Comparison of ENCODE assay signal across 8 mouse cellular contexts in the genomic region with DNA sequence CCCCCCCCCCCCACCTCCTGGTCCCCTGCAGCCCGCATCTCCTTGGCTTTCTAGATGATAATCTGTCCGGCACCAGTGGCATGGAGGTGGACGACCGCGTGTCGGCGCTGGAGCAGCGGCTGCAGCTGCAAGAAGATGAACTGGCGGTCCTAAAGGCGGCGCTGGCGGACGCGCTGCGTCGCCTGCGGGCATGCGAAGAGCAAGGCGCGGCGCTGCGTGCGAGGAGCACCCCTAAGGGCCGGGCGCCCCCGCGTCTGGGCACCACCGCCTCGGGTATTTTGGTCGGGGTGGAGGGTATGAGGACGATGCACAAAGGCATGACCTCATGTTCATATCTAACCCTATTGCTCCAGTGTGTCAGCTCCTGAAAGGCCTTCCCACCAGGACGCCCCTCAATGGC. TPM values are rescaled to one million over a fixed set of nuclear protein-coding genes. Genes with fewer than 3 reads are reported as not detected.
DNase-seq lines count a peak whose midpoint lies in the region; ATAC-seq and TF ChIP-seq lines count a peak whose summit lies in the region.

No protein-coding gene starts in this region.

- H3K27ac ChIP-seq in intestine, embryonic 15.5 days = no peak overlapping the region
- no peak overlapping the region for H3K27ac ChIP-seq in limb, embryonic 13.5 days
- H3K27ac ChIP-seq in midbrain, embryonic 11.5 days (ENCODE audit: low read depth, low read length) = no peak overlapping the region
- H3K27ac ChIP-seq in small intestine, adult 2 months (ENCODE audit: insufficient read depth, low read depth, low read length) = no peak overlapping the region

- no peaks in the 10 kb centered on the region; the same call in 1 of the 2 replicates for H3K9me3 ChIP-seq in intestine, embryonic 15.5 days
- peaks cover 7% of the 10 kb centered on the region for H3K9me3 ChIP-seq in limb, embryonic 13.5 days
- H3K9me3 ChIP-seq in midbrain, embryonic 11.5 days (ENCODE audit: control insufficient read depth, low read length) = peaks cover 2% of the 10 kb centered on the region; the same call in 1 of the 2 replicates

- no peak for TF ChIP-seq POLR2A in small intestine, adult 2 months (IDR thresholded peaks at IDR 0.05; ENCODE audit: low read depth, low read length)

- TF ChIP-seq CTCF in small intestine, adult 2 months (IDR thresholded peaks at IDR 0.05; ENCODE audit: extremely low read depth, insufficient read length, insufficient replicate concordance, low read depth, low read length) = peak; percentile 58; the same call in 1 of the 2 replicates

- no peak overlapping the region for H3K9ac ChIP-seq in intestine, embryonic 15.5 days
- H3K9ac ChIP-seq in limb, embryonic 13.5 days = 0 out of 2 replicates have a peak overlapping the region, but pooled peaks have one; percentile 25
- peak overlapping the region; percentile 39; the same call in 1 of the 2 replicates for H3K9ac ChIP-seq in midbrain, embryonic 11.5 days (ENCODE audit: low read length)

- WGBS in intestine, embryonic 15.5 days = under 1% methylated on average over 31 of the region's 32 CpGs
- under 1% methylated on average over 30 of the region's 32 CpGs for whole genome bisulfite sequencing in limb, embryonic 13.5 days
- WGBS in midbrain, embryonic 11.5 days = under 1% methylated on average over 31 of the region's 32 CpGs
- WGBS in small intestine, adult 2 months = under 1% methylated on average over 32 of the region's 32 CpGs

- H3K4me2 ChIP-seq in intestine, embryonic 15.5 days (replicated peaks) = peak overlapping the region; percentile 56
- H3K4me2 ChIP-seq in limb, embryonic 13.5 days (replicated peaks) = peak overlapping the region; percentile 59
- peak overlapping the region; percentile 44 for H3K4me2 ChIP-seq in midbrain, embryonic 11.5 days

- ATAC-seq in frontal cortex, adult (ENCODE audit: low TSS enrichment) = no peak
- ATAC-seq in granulocyte monocyte progenitor cell, adult 5-6 weeks (replicated peaks; ENCODE audit: poor library complexity, severe bottlenecking) = peak; percentile 31
- peak; percentile 41 for ATAC-seq in intestine, embryonic 15.5 days
- ATAC-seq in limb, embryonic 13.5 days (ENCODE audit: low FRiP score, low read depth) = no peak
- 0 out of 2 replicates have a peak, but pooled peaks have one; percentile 4 for ATAC-seq in midbrain, embryonic 11.5 days (ENCODE audit: low FRiP score)

- peak overlapping the region; percentile 23; the same call in 1 of the 2 replicates for H3K4me3 ChIP-seq in intestine, embryonic 15.5 days (replicated peaks)
- H3K4me3 ChIP-seq in limb, embryonic 13.5 days = peak overlapping the region; percentile 36
- H3K4me3 ChIP-seq in midbrain, embryonic 11.5 days (ENCODE audit: low read depth, low read length) = peak overlapping the region; percentile 26
- 0 out of 2 replicates have a peak overlapping the region, but pooled peaks have one; percentile 4 for H3K4me3 ChIP-seq in small intestine, adult 2 months (ENCODE audit: low read depth, low read length)

- peaks cover 17% of the 10 kb centered on the region for H3K4me1 ChIP-seq in intestine, embryonic 15.5 days (replicated peaks)
- H3K4me1 ChIP-seq in limb, embryonic 13.5 days = peaks cover 29% of the 10 kb centered on the region
- peaks cover 15% of the 10 kb centered on the region for H3K4me1 ChIP-seq in midbrain, embryonic 11.5 days (ENCODE audit: control insufficient read depth, insufficient read depth, low read length)
- H3K4me1 ChIP-seq in small intestine, adult 2 months (ENCODE audit: control insufficient read depth, insufficient read depth, insufficient read length, low read length) = peaks cover 11% of the 10 kb centered on the region

- H3K27me3 ChIP-seq in intestine, embryonic 15.5 days (replicated peaks) = peaks cover 50% of the 10 kb centered on the region
- peaks cover 68% of the 10 kb centered on the region for H3K27me3 ChIP-seq in limb, embryonic 13.5 days
- peaks cover 42% of the 10 kb centered on the region for H3K27me3 ChIP-seq in midbrain, embryonic 11.5 days (ENCODE audit: control insufficient read depth, insufficient read depth, low read length)
- peaks cover 15% of the 10 kb centered on the region; the same call in 1 of the 2 replicates for H3K27me3 ChIP-seq in small intestine, adult 2 months (ENCODE audit: control insufficient read depth, insufficient read depth, low read length)

- DNase-seq in frontal cortex, postnatal 36 days (ENCODE audit: low spot score in 2 of 2) = peak; percentile 52 to 72
- peak; percentile 41 to 71 for DNase-seq in cerebellum, postnatal 25 days
- DNase-seq in midbrain, embryonic 11.5 days (ENCODE audit: low spot score, missing footprints) = peak; percentile 94

- no peaks in the 10 kb centered on the region for H3K36me3 ChIP-seq in intestine, embryonic 15.5 days
- peaks cover 9% of the 10 kb centered on the region; the same call in 1 of the 2 replicates for H3K36me3 ChIP-seq in limb, embryonic 13.5 days
- H3K36me3 ChIP-seq in midbrain, embryonic 11.5 days (ENCODE audit: control insufficient read depth, insufficient read depth, low read length) = no peaks in the 10 kb centered on the region
- H3K36me3 ChIP-seq in small intestine, adult 2 months (ENCODE audit: control insufficient read depth, insufficient read depth, low read length) = no peaks in the 10 kb centered on the region

RNA-seq across cellular contexts. Expression of a gene that starts 3.0 kb away (rescaled TPM):
- total RNA-seq in granulocyte monocyte progenitor cell, adult 5-6 weeks (2014; fragmentation: Nextera tagmentation) = 4.1 and 18.1 TPM in 2 replicates
- total RNA-seq in granulocyte monocyte progenitor cell, adult 5-6 weeks (2017) = 10.4 and 22.7 TPM in 2 replicates
- polyA plus RNA-seq in intestine, embryonic 15.5 days (2015; fragmentation: Nextera tagmentation; extraction: Ambion mirVana) = 6.5 and 7.3 TPM in 2 replicates
- 5.2 and 5.5 TPM in 2 replicates for polyA plus RNA-seq in limb, embryonic 13.5 days (2015; fragmentation: Nextera tagmentation; extraction: Ambion mirVana)
- 1.5 and 1.9 TPM in 2 replicates for polyA plus RNA-seq in midbrain, embryonic 11.5 days (2014; fragmentation: Nextera tagmentation; extraction: Ambion mirVana)
- 15.8 and 17.2 TPM in 2 replicates for polyA plus RNA-seq in small intestine, adult 2 months (2012; rRNA removed)

RNA-seq across cellular contexts. Expression of a gene that starts 13.2 kb away (rescaled TPM):
- not detected in 2 replicates for total RNA-seq in granulocyte monocyte progenitor cell, adult 5-6 weeks (2014; fragmentation: Nextera tagmentation)
- 0.26 TPM in 1 of 2 replicates, not detected in the other for total RNA-seq in granulocyte monocyte progenitor cell, adult 5-6 weeks (2017)
- polyA plus RNA-seq in intestine, embryonic 15.5 days (2015; fragmentation: Nextera tagmentation; extraction: Ambion mirVana) = 2.5 and 2.8 TPM in 2 replicates
- polyA plus RNA-seq in limb, embryonic 13.5 days (2015; fragmentation: Nextera tagmentation; extraction: Ambion mirVana) = 0.29 and 0.41 TPM in 2 replicates
- 0.58 and 0.75 TPM in 2 replicates for polyA plus RNA-seq in midbrain, embryonic 11.5 days (2014; fragmentation: Nextera tagmentation; extraction: Ambion mirVana)
- polyA plus RNA-seq in small intestine, adult 2 months (2012; rRNA removed) = 0.53 and 0.62 TPM in 2 replicates

RNA-seq across cellular contexts. Expression of a gene that starts 29.7 kb away (rescaled TPM):
- 91.5 and 121 TPM in 2 replicates for total RNA-seq in granulocyte monocyte progenitor cell, adult 5-6 weeks (2014; fragmentation: Nextera tagmentation)
- total RNA-seq in granulocyte monocyte progenitor cell, adult 5-6 weeks (2017) = 83.2 and 158 TPM in 2 replicates
- polyA plus RNA-seq in intestine, embryonic 15.5 days (2015; fragmentation: Nextera tagmentation; extraction: Ambion mirVana) = 138 TPM in 2 replicates
- polyA plus RNA-seq in limb, embryonic 13.5 days (2015; fragmentation: Nextera tagmentation; extraction: Ambion mirVana) = 146 and 149 TPM in 2 replicates
- 156 and 160 TPM in 2 replicates for polyA plus RNA-seq in midbrain, embryonic 11.5 days (2014; fragmentation: Nextera tagmentation; extraction: Ambion mirVana)
- 13.2 and 25.8 TPM in 2 replicates for polyA plus RNA-seq in small intestine, adult 2 months (2012; rRNA removed)

RNA-seq across cellular contexts. Expression of a gene that starts 30.1 kb away (rescaled TPM):
- 4.2 and 12.0 TPM in 2 replicates for total RNA-seq in granulocyte monocyte progenitor cell, adult 5-6 weeks (2014; fragmentation: Nextera tagmentation)
- 4.9 and 5.0 TPM in 2 replicates for total RNA-seq in granulocyte monocyte progenitor cell, adult 5-6 weeks (2017)
- polyA plus RNA-seq in intestine, embryonic 15.5 days (2015; fragmentation: Nextera tagmentation; extraction: Ambion mirVana) = 9.2 and 11.5 TPM in 2 replicates
- 17.1 and 18.1 TPM in 2 replicates for polyA plus RNA-seq in limb, embryonic 13.5 days (2015; fragmentation: Nextera tagmentation; extraction: Ambion mirVana)
- polyA plus RNA-seq in midbrain, embryonic 11.5 days (2014; fragmentation: Nextera tagmentation; extraction: Ambion mirVana) = 10.7 and 11.4 TPM in 2 replicates
- 5.5 and 6.6 TPM in 2 replicates for polyA plus RNA-seq in small intestine, adult 2 months (2012; rRNA removed)

RNA-seq across cellular contexts. Expression of a gene that starts 33.2 kb away (rescaled TPM):
- not detected in 2 replicates for total RNA-seq in granulocyte monocyte progenitor cell, adult 5-6 weeks (2014; fragmentation: Nextera tagmentation)
- total RNA-seq in granulocyte monocyte progenitor cell, adult 5-6 weeks (2017) = not detected in 2 replicates
- polyA plus RNA-seq in intestine, embryonic 15.5 days (2015; fragmentation: Nextera tagmentation; extraction: Ambion mirVana) = 1.4 and 1.5 TPM in 2 replicates
- 4.6 and 6.2 TPM in 2 replicates for polyA plus RNA-seq in limb, embryonic 13.5 days (2015; fragmentation: Nextera tagmentation; extraction: Ambion mirVana)
- 1.5 and 1.7 TPM in 2 replicates for polyA plus RNA-seq in midbrain, embryonic 11.5 days (2014; fragmentation: Nextera tagmentation; extraction: Ambion mirVana)
- polyA plus RNA-seq in small intestine, adult 2 months (2012; rRNA removed) = 3.8 and 4.4 TPM in 2 replicates

Comparison
In these comparisons a context has a peak if more than half of its experiments do, and no peak if none do; other contexts are left out.
1. ATAC-seq: peak in granulocyte monocyte progenitor cell, adult 5-6 weeks (single experiment), intestine, embryonic 15.5 days (single experiment) and midbrain, embryonic 11.5 days (single experiment); none in frontal cortex, adult (single experiment) and limb, embryonic 13.5 days (single experiment).
2. Peak in every context shown above with its lines, with median percentiles within 50 percentile points of each other: DNase-seq, H3K4me2 ChIP-seq and H3K4me3 ChIP-seq.